Mouse (Mus musculus) adrenal gland, adult 8-10 months (tissue): ENCODE measurements around the gene 1700017D01Rik. TPM values are rescaled to one million over a fixed set of nuclear protein-coding genes. Genes with fewer than 3 reads are reported as not detected.

ENCODE experiments used
- DNase-seq: peaks from one replicate; pipeline ENCODE4 v3.0.0; 2022
- total RNA-seq, 4 experiments: library from RNA; stranded (reverse); gene quantifications; 2 replicates each; pipeline ENCODE4 v1.2.4; 2022

The 1700017D01Rik gene
- total RNA-seq, 4 experiments from 2014 or later = not detected

DNA sequence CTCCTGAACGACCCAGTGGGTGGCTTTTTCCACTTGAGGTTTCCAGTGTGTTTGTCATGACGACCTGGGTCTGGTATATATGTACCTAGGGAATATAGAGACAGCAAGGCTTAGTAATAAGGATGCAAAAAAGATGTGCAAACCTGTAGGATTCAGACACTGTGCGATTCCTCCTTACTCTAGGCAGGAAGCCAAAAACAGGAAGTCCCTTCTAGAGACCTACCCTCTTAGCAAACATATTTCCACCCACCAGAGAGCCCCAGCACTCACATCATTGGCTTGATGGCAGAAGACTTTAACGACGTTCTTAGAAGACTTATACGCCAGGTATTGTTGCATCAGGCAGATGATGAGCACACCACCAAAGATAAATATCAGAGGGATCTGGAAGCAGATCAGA is 82.7 kb downstream of the 1700017D01Rik start:
- no peak for DNase-seq

Other genes with a start within 250 kb of the 1700017D01Rik start
- gene Tmem109, start 248.9 kb downstream of the 1700017D01Rik start, total RNA-seq = 100 to 1,000 TPM; 132 to 209 (median 153) TPM
- gene Prpf19, start 235.6 kb downstream of the 1700017D01Rik start, total RNA-seq = 100 to 1,000 TPM; 202 to 232 (median 221) TPM
- not detected for gene Zp1, start 210.2 kb downstream of the 1700017D01Rik start, total RNA-seq
- gene Ptgdr2, start 193.7 kb downstream of the 1700017D01Rik start, total RNA-seq = under 1 TPM in 3 of 4 experiments, not detected in 1; 0.09 to 0.27 (median 0.24) TPM
- gene Ccdc86, start 181.6 kb downstream of the 1700017D01Rik start, total RNA-seq = 10 to 100 TPM; 13.6 to 20.2 (median 17.0) TPM
- gene Ms4a10, start 156.2 kb downstream of the 1700017D01Rik start, total RNA-seq = 10 to 100 TPM in 2 of 4 experiments, 1 to 10 TPM in 1, not detected in 1; 1.1 to 60.0 (median 24.4) TPM
- gene Ms4a15, start 137.6 kb downstream of the 1700017D01Rik start, total RNA-seq = not detected
- gene Ms4a18, start 112.8 kb downstream of the 1700017D01Rik start, total RNA-seq = not detected
- 1 to 10 TPM; 4.5 to 6.1 (median 5.1) TPM for gene Ms4a8a, start 49.8 kb downstream of the 1700017D01Rik start, total RNA-seq
- not detected for gene 1700025F22Rik, start 34.4 kb upstream of the 1700017D01Rik start, total RNA-seq
- gene Ms4a13, start 65.9 kb upstream of the 1700017D01Rik start, total RNA-seq = not detected
- gene Ms4a12, start 101.6 kb upstream of the 1700017D01Rik start, total RNA-seq = under 1 TPM in 1 of 4 experiments, not detected in 3; 0.22 TPM
- under 1 TPM; 0.38 to 0.89 (median 0.56) TPM for gene Ms4a1, start 135.4 kb upstream of the 1700017D01Rik start, total RNA-seq
- gene Ms4a5, start 153.0 kb upstream of the 1700017D01Rik start, total RNA-seq = not detected
- under 1 TPM; 0.07 to 0.43 (median 0.25) TPM for gene Ms4a14, start 183.6 kb upstream of the 1700017D01Rik start, total RNA-seq
- 10 to 100 TPM in 2 of 4 experiments, 1 to 10 TPM in 2; 1.6 to 14.0 (median 7.6) TPM for gene Ms4a7, start 205.3 kb upstream of the 1700017D01Rik start, total RNA-seq
- gene Ms4a4a, start 244.6 kb upstream of the 1700017D01Rik start, total RNA-seq = 1 to 10 TPM; 3.0 to 8.9 (median 8.4) TPM